ENCODE assay signal across 8 mouse cellular contexts in the genomic region with DNA sequence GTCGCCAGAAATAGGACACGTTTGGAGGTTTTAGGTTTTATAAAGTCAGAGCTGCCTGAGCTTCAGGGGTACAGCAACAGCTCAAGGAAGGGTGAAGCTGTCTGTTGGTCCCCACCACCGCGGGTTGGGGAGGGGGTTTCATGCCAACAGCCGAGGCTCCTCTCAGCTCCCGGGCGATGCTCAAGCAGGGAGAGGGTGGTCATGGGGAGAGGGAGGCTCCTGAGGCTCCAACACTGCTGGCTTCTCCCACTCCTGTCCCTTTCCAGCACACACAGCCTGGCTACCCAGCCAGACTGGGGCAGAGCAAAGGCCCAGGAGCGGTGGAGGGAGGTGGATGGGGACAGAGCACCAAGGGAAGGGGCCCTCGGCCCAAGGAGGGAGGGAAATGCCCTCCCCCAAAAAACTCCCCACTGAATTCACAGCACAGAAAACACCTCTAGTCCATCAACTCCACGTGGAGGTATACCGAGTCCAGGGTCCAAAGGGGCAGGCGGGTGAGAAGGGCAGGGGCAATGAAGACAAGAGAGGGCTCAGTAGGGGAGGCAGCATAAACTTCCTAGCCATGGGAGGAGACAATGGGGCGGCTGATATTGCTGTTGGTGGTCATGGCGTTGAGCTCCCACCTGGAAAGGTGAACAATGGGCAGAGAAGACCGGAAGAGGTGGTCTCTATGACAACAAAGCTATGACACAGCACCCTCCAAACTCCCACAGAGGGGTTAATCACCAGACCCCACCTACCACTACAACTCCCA. TPM values are rescaled to one million over a fixed set of nuclear protein-coding genes. Genes with fewer than 3 reads are reported as not detected.
A peak's percentile ranks its signal among the peaks of the same experiment; 100 is the strongest.
DNase-seq lines count a peak whose midpoint lies in the region; ATAC-seq and TF ChIP-seq lines count a peak whose summit lies in the region.

No protein-coding gene starts in this region.

- peak; percentile 4; the same call in 1 of the 2 replicates for ATAC-seq in cerebellum, adult (ENCODE audit: insufficient number of reproducible peaks, low FRiP score, low TSS enrichment)
- ATAC-seq in liver, embryonic 11.5 days (replicated peaks; ENCODE audit: low FRiP score), result peak; percentile 30

- no peak for TF ChIP-seq POLR2A in spleen, adult 2 months (IDR thresholded peaks at IDR 0.05; ENCODE audit: low read depth, low read length)

- 47% methylated on average over 15 of the region's 15 CpGs for WGBS in spleen, adult 2 months
- 31% methylated on average over 15 of the region's 15 CpGs for WGBS in liver, embryonic 11.5 days

- H3K27me3 ChIP-seq in spleen, adult 2 months (ENCODE audit: control insufficient read depth, insufficient read depth, low read length), result no peaks in the 10 kb centered on the region
- no peaks in the 10 kb centered on the region for H3K27me3 ChIP-seq in liver, embryonic 11.5 days (replicated peaks; ENCODE audit: control insufficient read depth, insufficient read depth, low read length)

- H3K9ac ChIP-seq in liver, embryonic 11.5 days (ENCODE audit: low read depth, low read length), result peak overlapping the region; percentile 61

- H3K9me3 ChIP-seq in liver, embryonic 11.5 days (ENCODE audit: control insufficient read depth, low read length), result no peaks in the 10 kb centered on the region

- TF ChIP-seq CTCF in spleen, adult 2 months (IDR thresholded peaks at IDR 0.05; ENCODE audit: extremely low read depth, insufficient read depth, insufficient read length, insufficient replicate concordance), result no peak

- no peak for DNase-seq in cerebellum, adult 9-10 months
- DNase-seq in spleen, adult 2 months (ENCODE audit: low read depth in 1 of 2, low spot score in 2 of 2), result no peak
- DNase-seq in spleen, adult 12 weeks (ENCODE audit: low spot score), result no peak
- no peak for DNase-seq in liver, embryonic 11.5 days (ENCODE audit: low spot score)
- peak; percentile 55 for DNase-seq in testis, postnatal 14 days (ENCODE audit: low spot score)
- DNase-seq in adrenal gland, postnatal 10 days, result no peak
- DNase-seq in layer of hippocampus, adult 9-10 months (ENCODE audit: low spot score), result no peak

- H3K4me1 ChIP-seq in spleen, adult 2 months (ENCODE audit: control insufficient read depth, insufficient read depth, insufficient read length), result peaks cover 2% of the 10 kb centered on the region; the same call in 1 of the 2 replicates
- H3K4me1 ChIP-seq in liver, embryonic 11.5 days (replicated peaks; ENCODE audit: control insufficient read depth, insufficient read depth, low read length), result peaks cover 32% of the 10 kb centered on the region

- H3K36me3 ChIP-seq in spleen, adult 2 months (ENCODE audit: control insufficient read depth, insufficient read depth, low read length), result peaks cover 21% of the 10 kb centered on the region
- H3K36me3 ChIP-seq in liver, embryonic 11.5 days (ENCODE audit: control insufficient read depth, insufficient read depth, low read length), result peaks cover 29% of the 10 kb centered on the region

- peak overlapping the region; percentile 83 for H3K4me2 ChIP-seq in liver, embryonic 11.5 days

- H3K4me3 ChIP-seq in spleen, adult 2 months (ENCODE audit: extremely low read depth, insufficient read depth, insufficient read length), result peak overlapping the region; percentile 43; the same call in 1 of the 2 replicates
- H3K4me3 ChIP-seq in liver, embryonic 11.5 days (ENCODE audit: low read depth, low read length), result peak overlapping the region; percentile 88

- no peak overlapping the region for H3K27ac ChIP-seq in spleen, adult 2 months (ENCODE audit: insufficient read depth, low read length)
- peak overlapping the region; percentile 86 for H3K27ac ChIP-seq in liver, embryonic 11.5 days (ENCODE audit: low read depth, low read length)

RNA-seq across cellular contexts. Expression of a gene that starts 0.6 kb away (rescaled TPM):
- polyA plus RNA-seq in spleen, adult 2 months (2012; rRNA removed), result 25.8 and 32.8 TPM in 2 replicates
- 52.0 and 56.5 TPM in 2 replicates for polyA plus RNA-seq in liver, embryonic 11.5 days (2014; fragmentation: Nextera tagmentation; extraction: Ambion mirVana)
- 10 to 100 TPM; 24.0 to 27.1 TPM for total RNA-seq in adrenal gland, postnatal 10 days (2021)

RNA-seq across cellular contexts. Expression of a gene that starts 3.9 kb away (rescaled TPM):
- polyA plus RNA-seq in spleen, adult 2 months (2012; rRNA removed), result 30.2 and 34.6 TPM in 2 replicates
- 119 and 121 TPM in 2 replicates for polyA plus RNA-seq in liver, embryonic 11.5 days (2014; fragmentation: Nextera tagmentation; extraction: Ambion mirVana)
- total RNA-seq in adrenal gland, postnatal 10 days (2021), result 10 to 100 TPM; 88.1 to 90.3 TPM

RNA-seq across cellular contexts. Expression of a gene that starts 6.0 kb away (rescaled TPM):
- 57.5 and 69.2 TPM in 2 replicates for polyA plus RNA-seq in spleen, adult 2 months (2012; rRNA removed)
- 121 and 128 TPM in 2 replicates for polyA plus RNA-seq in liver, embryonic 11.5 days (2014; fragmentation: Nextera tagmentation; extraction: Ambion mirVana)
- total RNA-seq in adrenal gland, postnatal 10 days (2021), result 100 to 1,000 TPM in 1 of 2 experiments, 10 to 100 TPM in 1; 97.0 to 110 TPM

RNA-seq across cellular contexts. Expression of a gene that starts 24.6 kb away (rescaled TPM):
- polyA plus RNA-seq in spleen, adult 2 months (2012; rRNA removed), result 19.0 and 21.5 TPM in 2 replicates
- polyA plus RNA-seq in liver, embryonic 11.5 days (2014; fragmentation: Nextera tagmentation; extraction: Ambion mirVana), result 24.1 and 28.2 TPM in 2 replicates
- 10 to 100 TPM; 48.5 to 61.7 TPM for total RNA-seq in adrenal gland, postnatal 10 days (2021)

RNA-seq across cellular contexts. Expression of a gene that starts 28.7 kb away (rescaled TPM):
- 48.3 and 49.8 TPM in 2 replicates for polyA plus RNA-seq in spleen, adult 2 months (2012; rRNA removed)
- 151 and 165 TPM in 2 replicates for polyA plus RNA-seq in liver, embryonic 11.5 days (2014; fragmentation: Nextera tagmentation; extraction: Ambion mirVana)
- total RNA-seq in adrenal gland, postnatal 10 days (2021), result 100 to 1,000 TPM; 142 to 147 TPM
